Mouse (Mus musculus) thymus, postnatal 10 days (tissue): ENCODE results near the gene 4930519G04Rik.
"Not testable (repeated sequence)": the region's sequence is repeated elsewhere in the genome, so short reads cannot be mapped to it uniquely, and the experiment has no call there.

Experiments used
- DNase-seq, 2 experiments: peaks; one replicate each; pipeline ENCODE4 v3.0.0; 2021; ENCODE audit warnings: low spot score in 2 of 2

Gene 4930519G04Rik

DNA sequence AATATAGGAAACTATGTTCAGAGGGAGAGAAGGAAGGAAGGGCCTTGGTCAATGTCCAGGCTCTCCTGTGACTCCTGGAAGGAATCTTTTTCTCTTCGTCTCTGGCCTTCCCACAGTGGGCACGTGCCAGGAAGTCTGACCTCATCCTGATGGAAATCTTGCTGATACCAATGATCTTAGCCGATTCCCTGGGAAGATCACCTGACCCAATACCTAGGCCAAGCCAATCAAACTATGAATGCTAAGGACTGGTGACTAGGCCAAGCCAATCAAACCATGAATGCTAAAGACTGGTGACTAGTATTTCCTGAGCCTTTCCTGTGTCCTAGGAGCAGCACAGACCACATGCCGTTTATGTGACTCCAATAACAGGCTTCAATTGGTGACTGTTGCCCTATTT is 60.2 kb downstream of the 4930519G04Rik start:
- no peak for DNase-seq

DNA sequence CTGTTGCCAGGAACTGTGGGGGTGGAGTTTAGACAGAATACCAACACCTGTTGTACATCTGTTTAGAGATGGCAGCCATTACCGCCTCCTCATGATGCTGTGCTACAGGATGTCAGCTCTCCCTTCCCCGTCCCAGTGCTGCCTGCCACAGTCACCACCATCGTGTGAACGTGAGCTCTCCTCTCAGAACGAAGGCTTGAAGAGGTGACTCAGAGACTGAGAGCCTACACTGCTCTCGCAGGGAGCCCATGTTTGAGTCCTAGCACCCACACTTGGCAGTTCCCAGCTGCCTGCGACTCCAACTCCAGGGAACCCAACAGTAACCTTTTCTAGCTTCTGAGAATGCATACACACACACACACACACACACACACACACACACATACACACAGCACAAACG is 61.4 kb downstream of the 4930519G04Rik start:
- DNase-seq, result peak in 1 of 2 experiments; percentile 11

GRCm38 (mm10) chr5:114915854-114916253 is 62.4 kb downstream of the 4930519G04Rik start:
- DNase-seq, result no peak

- no peak for DNase-seq
Measured at GRCm38 (mm10) chr5:114916777-114917176, 63.3 kb downstream of the 4930519G04Rik start.

DNA sequence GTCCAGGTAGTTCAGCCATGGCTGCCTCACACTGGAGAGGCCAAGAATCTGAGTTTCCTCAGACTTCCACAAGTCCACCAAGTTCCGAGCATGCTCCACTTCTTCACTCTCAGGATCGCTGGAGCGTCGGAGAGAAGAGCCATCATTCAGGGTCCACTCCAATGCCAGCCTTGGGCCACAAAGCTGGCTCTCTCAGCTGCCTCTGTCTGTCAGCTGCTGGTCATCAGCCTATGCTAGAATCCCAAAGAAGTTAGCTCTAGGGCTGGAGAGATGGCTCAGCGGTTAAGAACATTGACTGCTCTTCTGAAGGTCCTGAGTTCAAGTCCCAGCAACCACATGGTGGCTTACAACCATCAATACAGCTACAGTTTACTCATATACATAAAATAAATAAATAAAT is 63.9 kb downstream of the 4930519G04Rik start:
- not testable (repeated sequence) for DNase-seq

DNA sequence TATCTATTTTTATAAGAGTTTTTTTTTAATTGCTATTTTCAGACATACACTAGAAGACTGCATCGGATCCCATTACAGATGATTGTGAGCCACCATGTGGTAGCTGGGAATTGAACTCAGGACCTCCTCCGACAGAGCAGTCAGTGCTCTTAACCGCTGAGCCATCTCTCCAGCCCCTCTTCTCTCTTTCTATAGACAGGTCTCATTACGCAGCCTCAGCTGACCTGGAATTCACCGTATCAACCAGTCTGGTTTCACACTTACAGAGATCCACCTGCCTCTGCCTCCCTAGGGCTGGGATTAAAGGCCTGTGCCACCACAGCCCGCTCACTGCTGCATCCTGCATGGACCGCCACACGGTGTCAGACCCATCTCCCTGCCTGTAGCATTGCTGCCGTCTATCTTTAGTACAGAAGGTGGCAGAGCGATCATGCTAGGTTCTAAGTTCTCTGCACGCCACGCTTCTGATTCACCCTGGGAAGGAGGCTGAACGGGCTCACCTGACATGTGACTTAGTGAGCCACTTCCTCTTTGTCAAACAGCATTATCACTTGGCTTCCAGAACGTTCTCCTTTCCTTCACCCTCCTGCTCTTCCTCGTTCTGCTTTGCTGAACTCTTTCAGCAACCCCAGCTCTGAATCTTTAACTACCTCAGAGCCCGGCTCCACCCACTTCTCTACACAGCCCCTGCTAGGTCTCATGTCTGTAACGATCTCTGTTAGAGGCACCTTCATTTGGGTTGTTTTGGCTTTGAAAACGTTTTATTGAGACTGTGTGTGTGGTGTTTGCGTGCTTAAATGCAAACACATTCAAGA is 68.3 kb downstream of the 4930519G04Rik start:
- peak; percentile 61 to 66 for DNase-seq

DNA sequence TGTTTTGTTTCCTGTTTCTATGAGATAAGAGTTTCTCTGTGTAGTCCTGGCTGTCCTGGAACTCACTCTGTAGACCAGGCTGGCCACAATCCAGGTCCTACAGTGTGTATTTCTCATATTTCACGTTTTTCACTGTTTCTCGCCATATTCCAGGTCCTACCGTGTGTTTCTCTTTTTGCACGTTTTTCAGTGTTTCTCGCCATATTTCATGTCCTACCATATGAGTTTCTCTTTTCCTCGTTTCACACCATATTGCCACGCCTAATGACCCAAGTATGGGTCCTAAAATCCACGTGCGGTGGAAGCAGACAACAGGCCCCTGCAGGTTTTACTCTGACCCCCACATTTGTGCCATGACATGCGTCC is 68.9 kb downstream of the 4930519G04Rik start:
- no peak for DNase-seq

DNA sequence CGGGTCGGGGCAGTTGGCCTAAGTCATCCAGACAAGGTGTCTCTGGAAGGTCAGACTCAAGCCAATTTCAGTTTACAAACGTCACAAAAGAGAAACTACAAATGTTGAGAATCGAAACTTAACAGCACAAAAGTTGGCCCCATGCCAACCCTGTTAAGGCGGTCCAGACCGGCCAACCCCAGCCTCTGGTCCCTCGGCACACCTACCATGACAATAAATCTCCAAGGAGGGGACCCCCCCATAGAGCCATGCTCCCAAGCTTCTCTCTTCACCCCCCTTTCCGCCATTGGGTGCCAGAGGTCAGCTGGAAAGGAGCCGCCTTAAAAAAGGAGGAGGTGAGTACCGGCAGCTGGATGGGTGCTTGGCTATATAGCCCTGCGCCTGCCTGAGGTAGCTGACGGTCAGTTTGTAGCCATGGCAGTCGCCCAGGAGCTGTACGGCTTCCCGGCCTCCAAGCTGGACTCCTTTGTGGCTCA is 69.6 kb downstream of the 4930519G04Rik start, which contains the start of gene Oasl1:
Gene Oasl1 (plus strand): TSS at position 243 of the 476 bp plus-strand sequence.
- DNase-seq, result no peak

DNA sequence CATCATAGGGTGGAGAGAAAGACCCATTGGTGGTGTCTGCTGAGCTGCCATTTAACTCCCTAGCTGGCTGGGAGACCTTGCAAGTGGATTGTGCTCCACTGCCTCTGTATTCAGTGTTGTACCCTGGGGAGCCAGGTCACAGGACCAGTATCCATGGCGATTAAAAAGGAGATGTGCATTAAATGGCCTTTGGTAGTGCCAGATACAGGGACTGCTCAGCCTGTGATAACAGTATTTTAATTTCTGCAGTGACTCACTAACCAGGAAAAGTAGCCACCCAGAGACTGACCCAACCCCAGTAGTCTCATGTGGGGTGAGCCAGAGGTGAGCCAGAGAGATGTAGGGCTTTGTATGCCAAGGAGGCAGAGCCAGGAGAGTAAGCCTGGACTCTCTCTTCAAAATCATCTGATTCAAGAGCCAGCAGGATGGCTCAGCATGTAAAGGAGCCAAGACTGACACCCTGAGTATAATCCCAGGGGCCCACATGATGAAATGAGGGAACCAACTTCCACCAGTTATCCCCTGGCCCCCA is 72.8 kb downstream of the 4930519G04Rik start:
- no peak for DNase-seq

DNA sequence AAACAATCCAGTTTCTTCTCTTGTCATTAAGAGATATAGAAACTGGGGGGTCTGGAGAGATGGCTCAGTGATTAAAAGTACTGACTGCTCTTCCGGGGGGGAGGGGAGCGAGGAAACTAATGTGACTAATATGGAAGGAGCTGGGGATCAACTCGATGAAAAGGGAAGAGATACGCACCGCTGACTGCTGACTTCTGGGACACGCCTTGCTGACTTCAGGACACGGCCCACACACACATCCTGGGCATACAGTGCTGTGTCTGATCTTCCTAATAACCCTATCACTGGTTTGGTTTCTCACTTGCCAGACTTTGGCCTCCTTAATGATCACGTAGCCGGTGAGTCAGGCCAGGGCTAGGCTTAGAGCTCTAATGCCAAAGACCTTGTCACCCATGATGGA is 73.3 kb downstream of the 4930519G04Rik start:
- DNase-seq, result no peak

DNA sequence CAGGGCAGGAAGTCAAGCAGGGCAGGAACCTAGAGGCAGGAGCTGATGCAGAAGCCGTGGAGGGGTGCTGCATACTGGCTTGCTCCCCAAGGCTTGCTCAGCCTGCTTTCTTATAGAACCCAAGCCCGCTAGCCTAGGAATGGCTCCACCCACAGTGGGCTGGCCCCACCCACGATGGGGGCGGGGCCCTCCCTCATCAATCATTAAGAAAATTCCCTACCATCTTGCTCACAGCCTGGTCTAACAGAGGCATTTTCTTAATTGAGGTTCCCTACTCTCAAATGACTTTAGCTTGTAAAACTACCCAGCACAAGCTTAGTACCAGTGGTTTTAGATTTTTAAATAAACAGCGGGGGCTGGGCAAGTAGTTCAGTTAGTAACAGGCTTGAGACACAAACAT is 78.2 kb downstream of the 4930519G04Rik start:
- no peak for DNase-seq

DNA sequence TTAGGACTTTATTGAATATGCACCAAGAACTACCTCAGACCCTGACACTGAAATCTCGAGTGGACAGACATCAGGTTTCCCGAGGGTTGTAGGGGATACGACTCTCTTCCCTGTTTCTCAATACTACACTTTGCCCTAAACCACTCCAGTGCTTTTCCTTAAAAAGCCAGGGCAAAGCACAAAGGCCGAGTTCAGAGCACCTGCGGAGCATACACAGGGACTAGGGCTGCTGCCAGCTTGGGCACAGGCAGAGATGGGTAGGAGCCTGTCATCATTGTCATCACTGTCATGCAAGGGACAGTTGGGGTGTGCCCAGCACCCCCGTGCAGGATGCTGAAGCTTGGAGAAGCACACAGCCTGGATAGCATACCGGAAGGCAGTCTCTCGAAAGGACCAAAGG is 79.7 kb downstream of the 4930519G04Rik start:
- DNase-seq, result no peak
